Mouse (Mus musculus) intestine, embryonic 15.5 days (tissue): ENCODE measurements around the gene Olfr124. TPM values are rescaled to one million over a fixed set of nuclear protein-coding genes. Genes with fewer than 3 reads are reported as not detected.

Experiments used
- ATAC-seq: fragments of 200-750 bp; cut with Nextera tagmentation; 2 replicates; pipeline ENCODE4 v1.8.0; 2017; ENCODE audit warnings: moderate TSS enrichment, moderate library complexity
- H3K27ac ChIP-seq: fragments of 300-500 bp; sonication (generic); 2 replicates; pipeline ENCODE4 v1.5.1; 2015; ENCODE audit warnings: mild to moderate bottlenecking, inconsistent platforms
- H3K27me3 ChIP-seq: fragments of 300-500 bp; sonication (generic); replicated peaks from 2 replicates; pipeline ENCODE4 v1.6.1; 2015; ENCODE audit warnings: inconsistent platforms
- H3K36me3 ChIP-seq: fragments of 300-500 bp; sonication (generic); 2 replicates; pipeline ENCODE4 v1.6.1; 2015; ENCODE audit warnings: inconsistent platforms
- H3K4me1 ChIP-seq: fragments of 300-500 bp; sonication (generic); replicated peaks from 2 replicates; pipeline ENCODE4 v1.6.1; 2015; ENCODE audit warnings: inconsistent platforms
- H3K4me2 ChIP-seq: fragments of 300-500 bp; sonication (generic); replicated peaks from 2 replicates; pipeline ENCODE4 v1.6.1; 2015; ENCODE audit warnings: mild to moderate bottlenecking, inconsistent platforms
- H3K4me3 ChIP-seq: fragments of 300-500 bp; sonication (generic); replicated peaks from 2 replicates; pipeline ENCODE4 v1.5.1; 2015; ENCODE audit warnings: inconsistent platforms
- H3K9ac ChIP-seq: fragments of 300-500 bp; sonication (generic); 2 replicates; pipeline ENCODE4 v1.6.1; 2015; ENCODE audit warnings: inconsistent platforms
- H3K9me3 ChIP-seq: fragments of 300-500 bp; sonication (generic); 2 replicates; pipeline ENCODE4 v1.6.1; 2016; ENCODE audit warnings: inconsistent platforms
- WGBS: fragments of 180-500 bp; shearing (Covaris S2); methylation state at CpG from one replicate; pipeline ENCODE4 v1.1.7; 2015; 5-methylcytosine and 5-hydroxymethylcytosine counted together
- polyA plus RNA-seq: library from polyadenylated mRNA; unstranded; fragments of >200 nt; fragmentation: Nextera tagmentation; extraction: Ambion mirVana; gene quantifications from 2 replicates; pipeline ENCODE4 v1.2.1, GENCODE M21; 2015

Olfr124 gene
- not detected in 2 replicates for polyA plus RNA-seq

DNA sequence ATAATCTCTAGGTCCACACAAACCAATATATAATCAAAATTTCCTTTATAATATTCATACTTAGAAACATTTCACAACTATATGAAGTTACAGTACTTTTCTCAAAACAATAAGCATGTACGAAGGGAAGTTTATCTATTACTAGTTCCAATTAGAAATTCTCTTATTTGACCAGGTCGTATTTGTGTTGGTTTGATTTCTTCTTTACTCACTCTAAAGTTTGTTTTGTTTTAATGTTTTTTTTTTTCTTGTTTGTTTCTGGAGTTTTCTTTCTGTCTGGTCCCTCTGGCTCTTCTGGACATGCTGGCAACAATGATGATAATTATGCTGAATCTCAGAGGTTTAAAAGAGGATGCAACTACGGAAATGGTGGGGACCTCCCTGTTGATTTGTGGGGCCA is at the start of gene Olfr124:
Gene Olfr124 (plus strand): TSS at position 301 of the 400 bp plus-strand sequence.
- Histone ChIP-seq H3K36me3 (no peaks in the 10 kb centered on the region), H3K27me3 (no peaks in the 10 kb centered on the region), H3K4me1 (no peaks in the 10 kb centered on the region), H3K9ac (no peak within 1 kb of the TSS), H3K27ac (no peak within 1 kb of the TSS), H3K4me2 (no peak within 1 kb of the TSS), H3K9me3 (no peaks in the 10 kb centered on the region), H3K4me3 (no peak within 1 kb of the TSS)
- WGBS, result 85% methylated on average over 3 of the region's 3 CpGs
- no peak for ATAC-seq

DNA sequence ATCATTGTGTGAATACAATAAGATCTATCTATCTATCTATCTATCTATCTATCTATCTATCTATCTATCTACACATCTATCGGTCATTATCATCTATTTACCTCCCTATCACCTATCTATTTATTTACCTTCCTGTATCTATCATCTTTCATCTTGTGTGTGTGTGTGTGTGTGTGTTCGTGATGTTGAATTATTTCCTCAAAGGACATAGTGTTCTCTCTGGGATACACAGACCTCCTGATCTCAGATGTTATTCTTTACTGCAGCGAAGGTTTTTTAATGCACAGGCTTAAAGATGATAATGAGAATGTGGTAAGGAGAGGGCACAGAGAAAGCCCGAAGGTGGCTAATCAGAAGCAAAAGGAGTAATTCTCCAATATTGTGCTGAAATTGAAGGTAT is 31.4 kb upstream of the Olfr124 start, which contains the start of gene Olfr122:
Gene Olfr122 (plus strand): TSS at position 301 of the 400 bp plus-strand sequence.
- Histone ChIP-seq H3K9me3 (no peaks in the 10 kb centered on the region), H3K27ac (no peak within 1 kb of the TSS), H3K9ac (no peak within 1 kb of the TSS), H3K4me2 (no peak within 1 kb of the TSS), H3K4me3 (no peak within 1 kb of the TSS), H3K27me3 (no peaks in the 10 kb centered on the region), H3K4me1 (no peaks in the 10 kb centered on the region), H3K36me3 (no peaks in the 10 kb centered on the region)
- 83% methylated on average over 4 of the region's 4 CpGs for WGBS
- no peak for ATAC-seq

DNA sequence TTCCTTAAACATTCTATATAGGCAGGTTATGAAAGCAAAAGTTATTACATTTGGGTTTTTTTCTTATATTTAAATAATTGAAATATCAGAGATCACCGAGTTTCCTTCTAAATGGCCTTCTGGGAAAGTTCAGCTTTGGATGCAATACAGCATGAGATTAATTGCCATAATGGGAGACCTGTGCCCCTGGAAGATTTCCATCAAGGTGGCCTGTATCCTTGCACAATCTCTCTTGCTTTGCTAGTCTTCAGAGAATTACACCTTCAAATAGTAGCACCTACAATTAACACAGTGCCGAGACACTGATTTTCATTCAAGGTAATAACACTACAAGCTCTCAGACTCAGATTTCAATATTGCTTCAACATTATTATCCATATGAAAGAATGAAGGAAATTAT is 6.5 kb upstream of the Olfr124 start, which contains the start of gene Olfr123:
Gene Olfr123 (plus strand): TSS at position 301 of the 400 bp plus-strand sequence.
- no peaks in the 10 kb centered on the region for H3K36me3 ChIP-seq
- H3K4me1 ChIP-seq, result no peaks in the 10 kb centered on the region
- WGBS, result 91% methylated on average over 2 of the region's 2 CpGs
- no peaks in the 10 kb centered on the region for H3K27me3 ChIP-seq
- no peak within 1 kb of the TSS for H3K27ac ChIP-seq
- H3K9ac ChIP-seq, result no peak within 1 kb of the TSS
- no peaks in the 10 kb centered on the region for H3K9me3 ChIP-seq
- ATAC-seq, result no peak
- no peak within 1 kb of the TSS for H3K4me2 ChIP-seq
- H3K4me3 ChIP-seq, result no peak within 1 kb of the TSS

DNA sequence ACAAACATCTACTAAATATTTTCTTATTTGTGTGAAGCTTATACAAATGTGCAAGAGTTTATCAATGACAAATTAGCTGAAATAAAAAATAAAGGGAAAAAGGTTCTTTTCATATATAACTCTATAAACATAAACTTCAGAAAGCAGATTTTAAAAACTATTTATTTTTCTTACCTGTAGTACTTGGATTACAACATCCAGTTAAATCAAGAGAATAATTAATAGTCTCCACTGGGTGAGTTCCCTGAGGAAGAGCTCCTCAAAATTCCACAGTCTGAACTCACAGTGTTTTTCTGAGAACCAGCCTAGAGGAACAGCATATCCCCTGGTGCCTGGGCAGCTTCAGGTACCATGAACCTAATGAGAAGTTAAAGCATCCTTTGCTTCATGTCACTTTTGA is 33.0 kb downstream of the Olfr124 start, which contains the start of gene Olfr125:
Gene Olfr125 (plus strand): TSS at position 301 of the 400 bp plus-strand sequence.
- Histone ChIP-seq H3K4me3 (no peak within 1 kb of the TSS), H3K36me3 (no peaks in the 10 kb centered on the region), H3K9me3 (no peaks in the 10 kb centered on the region), H3K27ac (no peak within 1 kb of the TSS), H3K27me3 (no peaks in the 10 kb centered on the region), H3K4me2 (no peak within 1 kb of the TSS), H3K4me1 (no peaks in the 10 kb centered on the region), H3K9ac (no peak within 1 kb of the TSS)
- no peak for ATAC-seq

DNA sequence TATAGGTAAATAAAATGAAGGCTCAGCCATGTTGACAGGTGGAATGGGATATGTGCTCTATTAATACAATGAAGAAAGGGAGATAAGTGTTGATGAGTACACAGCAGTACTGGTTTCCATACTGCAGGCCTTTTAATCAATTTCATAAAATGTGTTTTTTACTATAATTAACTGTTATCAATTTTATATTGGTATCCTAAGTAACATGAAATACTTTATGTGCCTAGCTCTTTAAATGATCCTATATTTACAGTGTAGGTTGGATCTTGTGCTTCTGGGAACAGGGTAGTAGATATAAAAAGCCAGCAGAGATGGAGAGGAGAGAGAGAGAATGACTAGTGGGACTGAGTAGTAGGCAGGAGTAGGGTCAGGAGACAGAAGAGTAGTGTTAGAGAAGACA is 47.5 kb downstream of the Olfr124 start, which contains the start of gene Olfr126:
Gene Olfr126 (plus strand): TSS at position 301 of the 400 bp plus-strand sequence.
- Histone ChIP-seq H3K4me1 (no peaks in the 10 kb centered on the region), H3K9ac (no peak within 1 kb of the TSS), H3K4me2 (no peak within 1 kb of the TSS), H3K27me3 (no peaks in the 10 kb centered on the region), H3K4me3 (no peak within 1 kb of the TSS), H3K9me3 (no peaks in the 10 kb centered on the region), H3K36me3 (no peaks in the 10 kb centered on the region), H3K27ac (no peak within 1 kb of the TSS)
- ATAC-seq, result no peak

Other genes starting within 250 kb of the Olfr124 start
- gene Olfr112, start 230.4 kb upstream of the Olfr124 start, polyA plus RNA-seq, result not detected in 2 replicates
- gene Olfr113, start 222.2 kb upstream of the Olfr124 start, polyA plus RNA-seq, result not detected in 2 replicates
- not detected in 2 replicates for gene Olfr114, start 207.1 kb upstream of the Olfr124 start, polyA plus RNA-seq
- not detected in 2 replicates for gene Olfr115, start 172.8 kb upstream of the Olfr124 start, polyA plus RNA-seq
- not detected in 2 replicates for gene Olfr116, start 172.7 kb upstream of the Olfr124 start, polyA plus RNA-seq
- gene Olfr117, start 136.1 kb upstream of the Olfr124 start, polyA plus RNA-seq, result not detected in 2 replicates
- not detected in 2 replicates for gene Olfr118, start 132.9 kb upstream of the Olfr124 start, polyA plus RNA-seq
- gene Olfr119, start 103.3 kb upstream of the Olfr124 start, polyA plus RNA-seq, result not detected in 2 replicates
- gene Olfr120, start 78.1 kb upstream of the Olfr124 start, polyA plus RNA-seq, result not detected in 2 replicates
- gene Olfr121, start 51.0 kb upstream of the Olfr124 start, polyA plus RNA-seq, result not detected in 2 replicates
- not detected in 2 replicates for gene Olfr122, start 31.3 kb upstream of the Olfr124 start, polyA plus RNA-seq
- gene Olfr123, start 6.4 kb upstream of the Olfr124 start, polyA plus RNA-seq, result not detected in 2 replicates
- gene Olfr125, start 33.1 kb downstream of the Olfr124 start, polyA plus RNA-seq, result not detected in 2 replicates
- gene Olfr126, start 47.6 kb downstream of the Olfr124 start, polyA plus RNA-seq, result not detected in 2 replicates
- gene Olfr127, start 100.5 kb downstream of the Olfr124 start, polyA plus RNA-seq, result not detected in 2 replicates
- not detected in 2 replicates for gene Olfr128, start 120.7 kb downstream of the Olfr124 start, polyA plus RNA-seq
- not detected in 2 replicates for gene Olfr761, start 153.2 kb downstream of the Olfr124 start, polyA plus RNA-seq